Comparison of ENCODE assay signal across 14 mouse cellular contexts in the genomic region with DNA sequence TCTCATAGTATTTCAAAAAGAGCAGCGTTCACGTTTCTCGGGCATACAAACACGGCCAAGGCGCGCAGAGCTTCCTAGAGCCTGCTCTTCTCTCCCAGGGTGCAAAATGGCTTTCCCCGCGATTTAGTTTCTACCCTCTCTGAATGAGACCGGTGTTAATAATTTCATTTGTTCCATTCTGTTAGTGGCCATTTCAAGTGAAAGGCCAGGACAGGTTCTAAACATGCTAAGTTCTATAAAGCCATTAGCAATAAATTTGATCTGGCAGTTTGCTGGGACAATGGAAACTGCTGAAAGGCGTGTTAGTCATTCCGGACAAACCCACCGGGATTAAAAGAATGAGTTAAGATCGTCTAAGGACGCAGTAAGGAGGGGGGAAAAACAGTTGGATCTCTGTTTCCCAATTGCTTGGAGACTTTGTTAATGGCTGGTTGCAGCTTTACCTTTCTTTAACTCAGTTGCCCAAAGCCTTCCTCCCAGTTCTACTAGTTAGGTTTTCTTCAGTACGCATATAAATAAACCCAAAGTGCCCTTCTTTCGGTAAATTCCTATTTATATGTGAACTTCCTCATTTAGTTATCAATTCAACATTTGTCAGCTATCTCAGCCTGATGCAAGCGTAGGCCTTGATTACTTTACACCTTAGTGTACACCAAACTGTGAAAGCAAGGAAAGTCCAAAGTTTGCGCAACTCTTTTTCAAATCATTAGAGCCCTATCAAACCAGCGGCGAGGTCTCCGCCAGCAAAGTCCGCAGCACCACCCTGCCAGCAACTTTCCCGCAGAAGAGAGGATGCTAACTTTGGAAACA. TPM values are rescaled to one million over a fixed set of nuclear protein-coding genes. Genes with fewer than 3 reads are reported as not detected.
DNase-seq lines count a peak whose midpoint lies in the region; ATAC-seq lines count a peak whose summit lies in the region.
"Had no signal": no experiment of that assay in that cellular context is flagged by ENCODE, and none has a peak within 500 bp of the region (broad histone marks: within the 10 kb centered on the region; RNA-seq: fewer than 3 reads in every experiment).

No protein-coding gene starts in this region.

- DNase-seq in hindbrain, embryonic 10.5 days (ENCODE audit: low spot score): peak; percentile 27
- no peak for DNase-seq in hindbrain, embryonic 14.5 days (ENCODE audit: low spot score)
- DNase-seq in adrenal gland, postnatal 4 days (ENCODE audit: low spot score in 2 of 2): no peak
- no peak for DNase-seq in layer of hippocampus, adult 9-10 months (ENCODE audit: low spot score)
- DNase-seq in yolk sac, embryonic 10.5 days (ENCODE audit: low spot score): no peak
- DNase-seq: cerebellum, postnatal 14 days; heart, adult 18-20 months; heart, postnatal 36 days; kidney, adult 9 months had no signal

- H3K4me3 ChIP-seq in hindbrain, embryonic 10.5 days: peak overlapping the region; percentile 55
- H3K4me3 ChIP-seq in hindbrain, embryonic 14.5 days (replicated peaks; ENCODE audit: low read length): no peak overlapping the region
- H3K4me3 ChIP-seq in forebrain, embryonic 13.5 days: no peak overlapping the region
- H3K4me3 ChIP-seq in limb, embryonic 15.5 days: peak overlapping the region; percentile 47
- H3K4me3 ChIP-seq in neural tube, embryonic 15.5 days (replicated peaks): peak overlapping the region; percentile 38

- H3K27ac ChIP-seq in hindbrain, embryonic 10.5 days: peak overlapping the region; percentile 72; the same call in 1 of the 2 replicates
- no peak overlapping the region for H3K27ac ChIP-seq in hindbrain, embryonic 14.5 days
- H3K27ac ChIP-seq in forebrain, embryonic 13.5 days: no peak overlapping the region
- H3K27ac ChIP-seq in limb, embryonic 15.5 days: no peak overlapping the region
- H3K27ac ChIP-seq in neural tube, embryonic 15.5 days (replicated peaks): no peak overlapping the region

- no peak overlapping the region for H3K9ac ChIP-seq in hindbrain, embryonic 14.5 days
- no peak overlapping the region for H3K9ac ChIP-seq in forebrain, embryonic 13.5 days
- no peak overlapping the region for H3K9ac ChIP-seq in limb, embryonic 15.5 days
- H3K9ac ChIP-seq in neural tube, embryonic 15.5 days (replicated peaks): no peak overlapping the region

- H3K27me3 ChIP-seq in hindbrain, embryonic 10.5 days (ENCODE audit: insufficient read depth, poor library complexity, severe bottlenecking): peaks cover 96% of the 10 kb centered on the region
- H3K27me3 ChIP-seq in hindbrain, embryonic 14.5 days (ENCODE audit: control insufficient read depth, insufficient read depth, low read length): peaks cover 93% of the 10 kb centered on the region
- H3K27me3 ChIP-seq in forebrain, embryonic 13.5 days: peaks cover 69% of the 10 kb centered on the region
- peaks cover 58% of the 10 kb centered on the region for H3K27me3 ChIP-seq in limb, embryonic 15.5 days
- peaks cover 82% of the 10 kb centered on the region for H3K27me3 ChIP-seq in neural tube, embryonic 15.5 days (replicated peaks)

- H3K4me2 ChIP-seq in hindbrain, embryonic 14.5 days (replicated peaks): no peak overlapping the region
- H3K4me2 ChIP-seq in forebrain, embryonic 13.5 days: peak overlapping the region; percentile 15; the same call in 1 of the 2 replicates
- H3K4me2 ChIP-seq in limb, embryonic 15.5 days: peak overlapping the region; percentile 90; the same call in 1 of the 2 replicates
- 0 out of 2 replicates have a peak overlapping the region, but pooled peaks have one; percentile 57 for H3K4me2 ChIP-seq in neural tube, embryonic 15.5 days

- peaks cover 37% of the 10 kb centered on the region for H3K4me1 ChIP-seq in hindbrain, embryonic 10.5 days (replicated peaks)
- peaks cover 10% of the 10 kb centered on the region; the same call in 1 of the 2 replicates for H3K4me1 ChIP-seq in hindbrain, embryonic 14.5 days (replicated peaks; ENCODE audit: control insufficient read depth, insufficient read depth, low read length)
- H3K4me1 ChIP-seq in forebrain, embryonic 13.5 days: peaks cover 24% of the 10 kb centered on the region
- H3K4me1 ChIP-seq in limb, embryonic 15.5 days: peaks cover 20% of the 10 kb centered on the region
- H3K4me1 ChIP-seq in neural tube, embryonic 15.5 days: peaks cover 9% of the 10 kb centered on the region

- WGBS in hindbrain, embryonic 10.5 days: 1% methylated on average over 23 of the region's 23 CpGs
- 2% methylated on average over 23 of the region's 23 CpGs for WGBS in hindbrain, embryonic 14.5 days
- 2% methylated on average over 23 of the region's 23 CpGs for WGBS in forebrain, embryonic 13.5 days
- WGBS in limb, embryonic 15.5 days: 9% methylated on average over 23 of the region's 23 CpGs
- WGBS in neural tube, embryonic 15.5 days: 4% methylated on average over 23 of the region's 23 CpGs

- H3K9me3 ChIP-seq in hindbrain, embryonic 10.5 days: no peaks in the 10 kb centered on the region
- no peaks in the 10 kb centered on the region for H3K9me3 ChIP-seq in hindbrain, embryonic 14.5 days (ENCODE audit: control insufficient read depth, low read length)
- no peaks in the 10 kb centered on the region for H3K9me3 ChIP-seq in forebrain, embryonic 13.5 days (replicated peaks)
- no peaks in the 10 kb centered on the region for H3K9me3 ChIP-seq in limb, embryonic 15.5 days
- no peaks in the 10 kb centered on the region for H3K9me3 ChIP-seq in neural tube, embryonic 15.5 days (replicated peaks)

- no peak for ATAC-seq in hindbrain, embryonic 14.5 days (ENCODE audit: low FRiP score)
- ATAC-seq in forebrain, embryonic 13.5 days: no peak
- no peak for ATAC-seq in limb, embryonic 15.5 days (ENCODE audit: insufficient number of reproducible peaks, low FRiP score, low TSS enrichment, low read depth)
- ATAC-seq in neural tube, embryonic 15.5 days (ENCODE audit: low FRiP score): no peak

- no peaks in the 10 kb centered on the region for H3K36me3 ChIP-seq in hindbrain, embryonic 10.5 days
- no peaks in the 10 kb centered on the region for H3K36me3 ChIP-seq in hindbrain, embryonic 14.5 days (replicated peaks; ENCODE audit: control insufficient read depth, insufficient read depth)
- H3K36me3 ChIP-seq in forebrain, embryonic 13.5 days (ENCODE audit: poor library complexity, severe bottlenecking): no peaks in the 10 kb centered on the region
- no peaks in the 10 kb centered on the region for H3K36me3 ChIP-seq in limb, embryonic 15.5 days
- H3K36me3 ChIP-seq in neural tube, embryonic 15.5 days: no peaks in the 10 kb centered on the region

RNA-seq across cellular contexts. Expression of a gene that starts 2.7 kb away (rescaled TPM):
- polyA plus RNA-seq in hindbrain, embryonic 10.5 days (2016; fragmentation: Nextera tagmentation; extraction: Ambion mirVana): 5.5 and 7.4 TPM in 2 replicates
- polyA plus RNA-seq in hindbrain, embryonic 14.5 days (2014; fragmentation: Nextera tagmentation; extraction: Ambion mirVana): 8.1 and 9.4 TPM in 2 replicates
- 0.28 TPM in 1 of 2 replicates, not detected in the other for polyA plus RNA-seq in forebrain, embryonic 13.5 days (2015; fragmentation: Nextera tagmentation; extraction: Ambion mirVana)
- 10.8 and 12.7 TPM in 2 replicates for polyA plus RNA-seq in limb, embryonic 15.5 days (2015; fragmentation: Nextera tagmentation; extraction: Ambion mirVana)
- polyA plus RNA-seq in neural tube, embryonic 15.5 days (2015; fragmentation: Nextera tagmentation; extraction: Ambion mirVana): 15.0 and 16.4 TPM in 2 replicates
- total RNA-seq in adrenal gland, postnatal 4 days (2021): under 1 TPM in 1 of 2 experiments, not detected in 1; 0.25 TPM
- total RNA-seq: heart, adult 18-20 months; heart, postnatal 36 days had no signal
- polyA plus RNA-seq: lung, embryonic 16.5 days; stomach, embryonic 14.5 days had no signal

Comparison
In these comparisons a context has a peak if more than half of its experiments do, and no peak if none do; other contexts are left out.
1. H3K4me3 ChIP-seq: peak in hindbrain, embryonic 10.5 days (single experiment), limb, embryonic 15.5 days (single experiment) and neural tube, embryonic 15.5 days (single experiment); none in hindbrain, embryonic 14.5 days (single experiment) and forebrain, embryonic 13.5 days (single experiment).